Mouse (Mus musculus) testis, adult 2 months (tissue): Measurements from ENCODE around the gene Cbwd1.

ENCODE experiments used
- CTCF ChIP-seq: fragments of 200-500 bp; IDR thresholded peaks from 2 replicates; pipeline ENCODE4 v1.5.1; 2012; ENCODE audit warnings: low read depth, mild to moderate bottlenecking, inconsistent platforms, low read length, moderate library complexity; ENCODE audit not compliant: control insufficient read depth, insufficient read depth, insufficient replicate concordance
- POLR2A ChIP-seq: fragments of 200-500 bp; IDR thresholded peaks from 2 replicates; pipeline ENCODE4 v1.6.1; 2012; ENCODE audit warnings: low read depth, mild to moderate bottlenecking, inconsistent platforms, low read length, moderate library complexity; ENCODE audit not compliant: control insufficient read depth

- no peak for TF ChIP-seq CTCF
- TF ChIP-seq POLR2A = no peak
Observed at GRCm38 (mm10) chr19:25002828-25003227, 41.4 kb upstream of the Cbwd1 start.
